In genomic region chr11:20280982-20281381, GRCm38 (mm10) we compare ENCODE assay signal across 14 mouse cellular contexts. TPM values are rescaled to one million over a fixed set of nuclear protein-coding genes. Genes with fewer than 3 reads are reported as not detected.
DNase-seq lines count a peak whose midpoint lies in the region; ATAC-seq lines count a peak whose summit lies in the region.
"Had no signal": no experiment of that assay in that cellular context is flagged by ENCODE, and none has a peak within 500 bp of the region (broad histone marks: within the 10 kb centered on the region; RNA-seq: fewer than 3 reads in every experiment).

No protein-coding gene starts in this region.

- H3K4me2 ChIP-seq in embryonic facial prominence, embryonic 14.5 days (ENCODE audit: low read depth, low read length) = no peak overlapping the region
- H3K4me2 ChIP-seq in forebrain, embryonic 11.5 days (ENCODE audit: low read depth, low read length, severe bottlenecking) = no peak overlapping the region
- H3K4me2 ChIP-seq: embryonic facial prominence, embryonic 12.5 days; forebrain, embryonic 13.5 days had no signal

- H3K4me3 ChIP-seq in embryonic facial prominence, embryonic 14.5 days (ENCODE audit: low read depth, low read length) = no peak overlapping the region
- H3K4me3 ChIP-seq in embryonic facial prominence, embryonic 10.5 days = no peak overlapping the region
- H3K4me3 ChIP-seq in forebrain, embryonic 11.5 days (ENCODE audit: low read depth, low read length) = no peak overlapping the region
- H3K4me3 ChIP-seq: embryonic facial prominence, embryonic 12.5 days; forebrain, embryonic 13.5 days; heart, adult 2 months had no signal

- H3K4me1 ChIP-seq in embryonic facial prominence, embryonic 14.5 days (ENCODE audit: control insufficient read depth, insufficient read depth, low read length) = no peaks in the 10 kb centered on the region
- H3K4me1 ChIP-seq in embryonic facial prominence, embryonic 10.5 days = no peaks in the 10 kb centered on the region
- H3K4me1 ChIP-seq in forebrain, embryonic 11.5 days (replicated peaks; ENCODE audit: control insufficient read depth, insufficient read depth, low read length) = no peaks in the 10 kb centered on the region
- H3K4me1 ChIP-seq: embryonic facial prominence, embryonic 12.5 days; forebrain, embryonic 13.5 days had no signal

- no peaks in the 10 kb centered on the region for H3K27me3 ChIP-seq in embryonic facial prominence, embryonic 14.5 days (replicated peaks; ENCODE audit: control insufficient read depth, insufficient read depth, low read length)
- H3K27me3 ChIP-seq in embryonic facial prominence, embryonic 10.5 days (replicated peaks; ENCODE audit: low read depth, poor library complexity, severe bottlenecking) = no peaks in the 10 kb centered on the region
- no peaks in the 10 kb centered on the region for H3K27me3 ChIP-seq in forebrain, embryonic 11.5 days (ENCODE audit: control insufficient read depth, insufficient read depth, low read length)
- H3K27me3 ChIP-seq: embryonic facial prominence, embryonic 12.5 days; forebrain, embryonic 13.5 days had no signal

- no peak overlapping the region for H3K27ac ChIP-seq in embryonic facial prominence, embryonic 14.5 days (replicated peaks; ENCODE audit: low read depth, low read length)
- H3K27ac ChIP-seq in embryonic facial prominence, embryonic 10.5 days (replicated peaks) = no peak overlapping the region
- H3K27ac ChIP-seq in forebrain, embryonic 11.5 days (ENCODE audit: low read depth, low read length) = no peak overlapping the region
- H3K27ac ChIP-seq: embryonic facial prominence, embryonic 12.5 days; forebrain, embryonic 13.5 days; heart, adult 2 months had no signal

- no peaks in the 10 kb centered on the region for H3K36me3 ChIP-seq in embryonic facial prominence, embryonic 14.5 days (ENCODE audit: control insufficient read depth, insufficient read depth, low read length)
- no peaks in the 10 kb centered on the region for H3K36me3 ChIP-seq in embryonic facial prominence, embryonic 10.5 days (replicated peaks)
- H3K36me3 ChIP-seq in forebrain, embryonic 11.5 days (ENCODE audit: control insufficient read depth, insufficient read depth, low read length) = no peaks in the 10 kb centered on the region
- H3K36me3 ChIP-seq: embryonic facial prominence, embryonic 12.5 days had no signal

- ATAC-seq in embryonic facial prominence, embryonic 14.5 days (ENCODE audit: low read depth) = no peak
- no peak for ATAC-seq in forebrain, embryonic 11.5 days (replicated peaks; ENCODE audit: low FRiP score)
- ATAC-seq: forebrain, embryonic 13.5 days; hindbrain, embryonic 16.5 days had no signal

- WGBS in embryonic facial prominence, embryonic 14.5 days = 53% methylated on average over 5 of the region's 5 CpGs
- 79% methylated on average over 5 of the region's 5 CpGs for WGBS in embryonic facial prominence, embryonic 10.5 days
- WGBS in forebrain, embryonic 11.5 days = 82% methylated on average over 5 of the region's 5 CpGs

- peak; percentile 55 for DNase-seq in embryonic facial prominence, embryonic 14.5 days (ENCODE audit: low spot score)
- DNase-seq in embryonic facial prominence, embryonic 10.5 days (ENCODE audit: low spot score) = no peak
- peak; percentile 37 for DNase-seq in urinary bladder, postnatal 14 days (ENCODE audit: low spot score)
- DNase-seq in urinary bladder, adult 18-20 months (ENCODE audit: low spot score in 2 of 2) = no peak
- peak; percentile 15 for DNase-seq in kidney, postnatal 14 days
- DNase-seq in cerebellum, postnatal 14 days = no peak
- no peak for DNase-seq in cerebellum, postnatal 36 days
- no peak for DNase-seq in forebrain, embryonic 11.5 days (ENCODE audit: low spot score)
- DNase-seq: cerebellum, adult 2 months; heart, adult 2 months; heart, postnatal 14 days had no signal

- H3K9me3 ChIP-seq in embryonic facial prominence, embryonic 14.5 days (ENCODE audit: control insufficient read depth, low read length) = no peaks in the 10 kb centered on the region
- H3K9me3 ChIP-seq in embryonic facial prominence, embryonic 10.5 days = no peaks in the 10 kb centered on the region
- no peaks in the 10 kb centered on the region for H3K9me3 ChIP-seq in forebrain, embryonic 11.5 days (ENCODE audit: control insufficient read depth, low read length)
- H3K9me3 ChIP-seq: embryonic facial prominence, embryonic 12.5 days; forebrain, embryonic 13.5 days had no signal

- H3K9ac ChIP-seq in embryonic facial prominence, embryonic 14.5 days (ENCODE audit: low read depth, low read length) = no peak overlapping the region
- H3K9ac ChIP-seq in forebrain, embryonic 11.5 days (ENCODE audit: low read length) = no peak overlapping the region
- H3K9ac ChIP-seq: embryonic facial prominence, embryonic 12.5 days; forebrain, embryonic 13.5 days had no signal

RNA-seq across cellular contexts. Expression of gene Cep68, which starts 31.8 kb away (rescaled TPM):
- 27.9 and 32.5 TPM in 2 replicates for polyA plus RNA-seq in embryonic facial prominence, embryonic 14.5 days (2014; fragmentation: Nextera tagmentation; extraction: Ambion mirVana)
- 43.6 and 46.9 TPM in 2 replicates for polyA plus RNA-seq in embryonic facial prominence, embryonic 10.5 days (2016; fragmentation: Nextera tagmentation; extraction: Ambion mirVana)
- polyA plus RNA-seq in forebrain, embryonic 11.5 days (2014; fragmentation: Nextera tagmentation; extraction: Ambion mirVana) = 41.0 and 41.1 TPM in 2 replicates

RNA-seq across cellular contexts. Expression of gene Slc1a4, which starts 51.5 kb away (rescaled TPM):
- 24.8 and 26.6 TPM in 2 replicates for polyA plus RNA-seq in embryonic facial prominence, embryonic 14.5 days (2014; fragmentation: Nextera tagmentation; extraction: Ambion mirVana)
- 13.5 TPM in 2 replicates for polyA plus RNA-seq in embryonic facial prominence, embryonic 10.5 days (2016; fragmentation: Nextera tagmentation; extraction: Ambion mirVana)
- polyA plus RNA-seq in forebrain, embryonic 11.5 days (2014; fragmentation: Nextera tagmentation; extraction: Ambion mirVana) = 27.3 and 28.3 TPM in 2 replicates

Comparison
In these comparisons a context has a peak if more than half of its experiments do, and no peak if none do; other contexts are left out.
1. DNase-seq: peak in embryonic facial prominence, embryonic 14.5 days (single experiment), urinary bladder, postnatal 14 days (single experiment) and kidney, postnatal 14 days (single experiment); none in embryonic facial prominence, embryonic 10.5 days (single experiment), urinary bladder, adult 18-20 months (0 of 2), cerebellum, postnatal 14 days (0 of 2), cerebellum, postnatal 36 days (0 of 2) and forebrain, embryonic 11.5 days (single experiment).